Mouse (Mus musculus): Measurements from ENCODE around the gene Pkd1.

Gene Pkd1

DNA sequence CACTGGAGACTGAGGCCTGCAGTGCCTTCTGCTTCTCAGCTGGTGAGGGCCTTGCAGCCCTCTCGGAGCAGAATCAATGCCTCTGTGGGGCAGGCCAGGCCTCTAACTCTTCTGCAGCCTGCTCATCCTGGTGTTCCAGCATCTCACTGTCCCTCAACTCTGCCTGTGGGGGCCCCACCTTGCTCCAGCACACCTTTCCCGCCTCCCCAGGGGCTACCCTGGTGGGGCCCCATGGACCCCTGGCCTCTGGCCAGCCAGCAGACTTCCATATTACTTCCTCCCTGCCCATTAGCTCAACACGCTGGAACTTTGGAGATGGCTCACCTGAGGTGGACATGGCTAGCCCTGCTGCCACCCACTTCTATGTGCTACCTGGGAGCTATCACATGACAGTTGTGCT is 15.5 kb downstream of the Pkd1 start:
- DNase-seq (ENCODE audit: extremely low read depth, low read depth, low spot score): no peak

DNA sequence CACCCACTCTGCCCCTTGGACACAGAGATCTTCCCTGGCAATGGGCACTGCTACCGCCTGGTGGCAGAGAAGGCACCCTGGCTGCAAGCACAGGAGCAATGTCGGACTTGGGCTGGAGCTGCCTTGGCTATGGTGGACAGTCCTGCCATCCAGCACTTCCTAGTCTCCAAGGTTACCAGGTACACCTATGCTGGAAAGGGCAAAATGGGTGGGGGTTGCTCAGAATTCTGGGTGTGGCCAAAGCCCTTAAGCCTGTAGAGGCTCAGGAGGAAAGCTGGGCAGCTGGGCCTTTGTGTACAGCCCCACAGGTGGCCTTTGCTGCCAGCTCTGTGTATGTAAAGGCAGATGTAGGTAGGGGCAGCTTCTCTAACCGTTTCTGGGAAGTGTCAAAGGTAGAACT is 16.2 kb downstream of the Pkd1 start:
- DNase-seq (ENCODE audit: extremely low read depth, low read depth, low spot score): no peak

DNA sequence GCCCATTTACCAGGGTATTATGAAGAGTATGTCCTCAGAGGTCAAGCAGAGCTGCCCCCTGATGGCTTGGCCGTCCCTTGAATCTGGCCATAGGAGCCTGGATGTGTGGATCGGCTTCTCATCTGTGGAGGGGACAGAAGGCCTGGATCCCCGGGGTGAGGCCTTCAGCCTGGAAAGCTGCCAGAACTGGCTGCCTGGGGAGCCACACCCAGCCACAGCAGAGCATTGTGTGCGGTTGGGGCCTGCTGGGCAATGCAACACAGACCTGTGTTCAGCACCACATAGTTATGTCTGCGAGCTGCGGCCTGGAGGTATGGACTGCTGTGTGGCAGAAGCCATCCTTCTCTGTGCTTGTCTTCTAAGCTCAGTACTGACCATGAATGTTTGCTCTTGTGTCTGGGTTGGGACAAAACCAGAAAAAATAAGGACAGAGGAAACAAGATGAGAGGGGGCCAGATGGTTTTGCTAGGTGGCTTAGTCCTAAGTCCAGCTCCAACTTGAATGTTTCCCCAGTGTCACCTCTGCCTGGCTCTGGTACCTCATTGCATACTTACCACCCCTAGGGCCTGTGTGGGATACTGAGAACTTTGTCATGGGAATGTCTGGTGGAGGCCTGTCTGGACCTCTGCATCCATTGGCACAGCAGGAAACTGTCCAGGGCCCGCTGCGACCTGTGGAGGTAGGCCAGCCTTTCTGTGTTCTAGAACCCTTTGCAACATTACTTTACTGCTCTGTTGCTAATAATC is 17.6 kb downstream of the Pkd1 start:
- no peak for DNase-seq (ENCODE audit: extremely low read depth, low read depth, low spot score)

DNA sequence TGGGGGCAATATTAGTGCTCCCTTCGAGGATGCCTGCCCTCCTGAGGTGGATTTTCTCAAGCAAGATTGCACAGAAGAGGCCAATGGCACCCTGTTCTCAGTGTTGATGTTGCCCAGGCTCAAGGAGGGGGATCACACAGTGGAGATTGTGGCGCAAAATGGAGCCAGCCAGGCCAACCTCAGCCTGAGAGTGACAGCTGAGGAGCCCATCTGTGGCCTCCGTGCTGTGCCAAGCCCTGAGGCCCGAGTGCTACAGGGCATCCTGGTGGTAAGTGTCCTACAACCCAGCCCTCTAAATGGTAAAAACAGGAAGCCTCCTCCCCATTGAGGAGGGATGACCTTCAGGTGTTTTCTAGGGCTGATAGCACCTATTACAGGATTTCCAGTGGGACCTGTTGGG is 20.2 kb downstream of the Pkd1 start:
- no peak for DNase-seq (ENCODE audit: extremely low read depth, low read depth, low spot score)

DNA sequence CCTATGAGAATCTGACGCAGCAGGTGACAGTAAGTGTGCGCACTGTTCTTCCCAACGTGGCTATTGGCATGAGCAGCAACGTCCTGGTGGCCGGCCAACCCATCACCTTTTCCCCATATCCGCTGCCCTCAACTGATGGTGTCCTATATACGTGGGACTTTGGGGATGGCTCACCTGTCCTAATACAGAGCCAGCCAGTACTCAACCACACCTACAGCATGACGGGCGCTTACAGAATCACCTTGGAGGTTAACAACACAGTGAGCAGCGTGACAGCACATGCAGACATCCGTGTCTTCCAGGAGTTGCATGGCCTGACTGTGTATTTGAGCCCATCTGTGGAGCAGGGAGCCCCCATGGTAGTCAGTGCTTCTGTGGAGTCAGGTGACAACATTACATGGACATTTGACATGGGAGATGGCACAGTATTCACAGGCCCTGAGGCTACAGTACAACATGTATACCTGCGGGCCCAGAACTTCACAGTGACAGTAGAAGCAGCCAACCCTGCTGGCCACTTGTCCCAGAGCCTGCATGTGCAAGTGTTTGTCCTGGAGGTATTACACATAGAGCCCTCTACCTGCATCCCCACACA is 23.1 kb downstream of the Pkd1 start:
- DNase-seq (ENCODE audit: extremely low read depth, low read depth, low spot score): no peak

- DNase-seq (ENCODE audit: extremely low read depth, low read depth, low spot score): no peak
These were observed 24.2 kb downstream of the Pkd1 start for GRCm38 (mm10) chr17:24573811-24574210.

DNA sequence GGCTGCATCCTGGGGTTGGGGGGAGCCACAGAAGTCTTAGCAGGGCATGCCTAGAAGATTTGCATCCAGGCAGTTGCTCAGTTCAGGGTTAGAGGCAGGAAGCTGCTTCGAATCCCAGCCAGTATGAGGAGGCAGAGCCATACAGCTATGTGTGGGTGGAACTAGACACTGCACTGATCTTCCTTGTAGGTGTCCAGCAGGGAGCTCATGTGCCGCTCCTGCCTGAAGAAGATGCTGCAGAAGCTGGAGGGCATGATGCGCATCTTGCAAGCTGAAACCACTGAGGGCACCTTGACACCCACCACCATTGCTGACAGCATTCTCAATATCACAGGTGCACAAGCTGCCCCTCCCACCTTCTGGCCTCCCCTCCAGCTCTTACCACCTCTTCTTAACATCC is 29.9 kb downstream of the Pkd1 start:
- no peak for DNase-seq (ENCODE audit: extremely low read depth, low read depth, low spot score)

DNA sequence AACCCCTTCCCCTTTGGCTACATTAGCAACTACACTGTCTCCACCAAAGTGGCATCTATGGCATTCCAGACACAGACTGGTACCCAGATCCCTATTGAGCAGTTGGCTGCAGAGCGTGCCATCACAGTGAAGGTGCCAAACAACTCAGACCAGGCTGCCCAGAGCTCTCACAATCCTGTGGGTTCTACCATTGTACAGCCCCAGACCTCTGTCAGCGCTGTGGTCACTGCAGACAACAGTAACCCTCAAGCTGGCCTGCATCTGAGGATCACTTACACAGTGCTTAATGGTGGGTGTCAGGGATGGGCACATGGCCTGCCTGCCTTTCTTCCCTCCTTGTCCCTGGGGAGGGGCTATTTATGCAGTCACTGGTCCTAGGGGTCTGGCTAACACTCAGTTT is 30.7 kb downstream of the Pkd1 start:
- no peak for DNase-seq (ENCODE audit: extremely low read depth, low read depth, low spot score)

GRCm38 (mm10) chr17:24583599-24584460 is 34.2 kb downstream of the Pkd1 start:
- DNase-seq (ENCODE audit: extremely low read depth, low read depth, low spot score): no peak

DNA sequence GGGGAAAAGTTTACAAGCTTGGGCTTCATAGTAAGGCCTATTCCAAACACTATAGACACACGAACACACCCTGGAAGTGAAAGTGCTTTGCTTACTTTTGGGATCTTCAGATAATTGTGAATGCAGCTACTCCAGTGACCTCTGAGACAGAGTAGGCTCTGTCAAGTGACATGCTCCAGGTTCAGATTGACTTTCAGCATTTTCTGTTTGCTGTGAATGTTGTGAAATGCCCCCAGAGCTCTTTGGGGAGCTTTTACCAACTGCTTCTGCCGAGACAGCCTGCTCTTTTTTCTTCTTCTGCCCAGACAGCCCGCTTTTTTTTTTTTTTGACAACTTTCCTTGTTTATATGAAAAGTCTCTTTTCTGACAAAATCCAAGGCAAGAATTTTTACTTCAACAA is 34.9 kb downstream of the Pkd1 start:
- DNase-seq (ENCODE audit: extremely low read depth, low read depth, low spot score): no peak

DNA sequence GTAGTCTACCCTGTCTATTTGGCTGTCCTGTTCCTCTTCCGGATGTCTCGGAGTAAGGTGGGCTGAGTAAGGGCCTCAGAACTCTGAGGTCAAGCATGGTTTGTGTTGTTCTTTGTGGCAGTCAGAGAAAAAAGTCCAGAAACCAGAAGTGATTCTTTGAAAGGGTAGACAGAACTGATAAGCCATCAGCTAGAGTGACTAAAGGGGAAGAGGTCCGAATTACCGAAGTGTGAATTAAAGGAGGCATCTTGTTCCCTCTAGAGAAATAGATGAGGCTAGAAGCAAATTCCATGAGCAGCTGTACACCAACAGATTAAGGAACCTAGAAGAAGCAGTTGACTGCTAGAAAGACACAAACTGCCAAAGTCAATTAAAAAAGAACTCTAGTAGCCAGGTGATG is 36.9 kb downstream of the Pkd1 start:
- no peak for DNase-seq (ENCODE audit: extremely low read depth, low read depth, low spot score)

- no peak for DNase-seq (ENCODE audit: extremely low read depth, low read depth, low spot score)
These were observed 41.3 kb downstream of the Pkd1 start for GRCm38 (mm10) chr17:24590943-24591342.

- DNase-seq (ENCODE audit: extremely low read depth, low read depth, low spot score): no peak
These were observed 42.1 kb downstream of the Pkd1 start for GRCm38 (mm10) chr17:24591695-24592094.

DNA sequence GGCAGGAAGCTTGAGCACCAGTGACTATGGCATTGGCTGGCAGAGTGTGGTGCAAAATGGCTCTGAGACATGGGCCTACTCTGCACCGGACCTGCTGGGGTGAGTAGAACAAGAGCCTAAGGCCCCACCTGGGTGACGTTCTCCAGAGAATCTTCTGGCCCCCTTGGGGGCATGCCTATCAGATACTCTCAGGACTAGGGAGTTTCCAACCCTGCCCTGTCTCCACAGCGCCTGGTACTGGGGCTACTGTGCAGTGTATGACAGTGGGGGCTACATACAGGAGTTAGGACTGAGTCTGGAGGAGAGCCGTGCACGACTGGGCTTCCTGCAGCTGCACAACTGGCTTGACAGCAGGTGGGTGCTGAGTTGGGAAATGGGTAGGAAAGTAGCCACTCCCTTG is 43.6 kb downstream of the Pkd1 start:
- DNase-seq (ENCODE audit: extremely low read depth, low read depth, low spot score): no peak

DNA sequence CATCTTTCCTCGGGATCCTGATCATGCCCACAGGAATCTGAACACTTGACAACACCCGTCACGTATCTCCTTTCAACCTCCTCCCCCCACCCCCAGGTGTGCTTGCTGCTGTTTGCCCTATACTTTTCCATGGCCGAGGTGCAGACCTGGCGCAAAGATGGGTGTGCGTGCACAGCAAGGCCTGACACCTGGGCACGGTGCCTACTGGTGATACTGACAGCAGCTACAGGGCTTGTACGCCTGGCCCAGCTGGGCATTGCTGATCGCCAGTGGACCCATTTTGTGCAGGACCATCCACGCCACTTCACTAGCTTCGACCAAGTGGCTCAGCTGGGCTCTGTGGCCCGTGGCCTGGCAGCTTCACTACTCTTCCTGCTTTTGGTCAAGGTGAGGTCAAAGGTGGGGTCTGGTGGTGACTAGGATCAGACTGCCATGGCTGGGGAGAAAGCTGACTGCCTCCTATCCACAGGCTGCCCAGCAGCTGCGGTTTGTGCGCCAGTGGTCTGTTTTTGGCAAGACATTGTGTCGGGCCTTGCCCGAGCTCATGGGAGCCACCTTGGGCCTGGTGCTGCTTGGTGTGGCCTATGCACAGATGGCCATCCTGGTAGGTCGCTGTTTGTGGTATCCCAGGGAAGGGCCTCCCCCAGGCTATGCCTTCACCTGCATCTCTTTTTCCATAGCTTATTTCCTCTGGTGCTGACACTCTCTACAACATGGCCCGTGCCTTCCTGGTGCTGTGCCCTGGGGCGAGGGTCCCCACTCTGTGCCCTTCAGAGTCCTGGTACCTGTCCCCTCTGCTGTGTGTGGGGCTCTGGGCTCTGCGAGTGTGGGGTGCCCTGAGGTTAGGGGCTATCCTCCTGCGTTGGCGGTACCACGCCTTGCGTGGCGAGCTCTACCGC is 44.6 kb downstream of the Pkd1 start:
- no peak for DNase-seq (ENCODE audit: extremely low read depth, low read depth, low spot score)

DNA sequence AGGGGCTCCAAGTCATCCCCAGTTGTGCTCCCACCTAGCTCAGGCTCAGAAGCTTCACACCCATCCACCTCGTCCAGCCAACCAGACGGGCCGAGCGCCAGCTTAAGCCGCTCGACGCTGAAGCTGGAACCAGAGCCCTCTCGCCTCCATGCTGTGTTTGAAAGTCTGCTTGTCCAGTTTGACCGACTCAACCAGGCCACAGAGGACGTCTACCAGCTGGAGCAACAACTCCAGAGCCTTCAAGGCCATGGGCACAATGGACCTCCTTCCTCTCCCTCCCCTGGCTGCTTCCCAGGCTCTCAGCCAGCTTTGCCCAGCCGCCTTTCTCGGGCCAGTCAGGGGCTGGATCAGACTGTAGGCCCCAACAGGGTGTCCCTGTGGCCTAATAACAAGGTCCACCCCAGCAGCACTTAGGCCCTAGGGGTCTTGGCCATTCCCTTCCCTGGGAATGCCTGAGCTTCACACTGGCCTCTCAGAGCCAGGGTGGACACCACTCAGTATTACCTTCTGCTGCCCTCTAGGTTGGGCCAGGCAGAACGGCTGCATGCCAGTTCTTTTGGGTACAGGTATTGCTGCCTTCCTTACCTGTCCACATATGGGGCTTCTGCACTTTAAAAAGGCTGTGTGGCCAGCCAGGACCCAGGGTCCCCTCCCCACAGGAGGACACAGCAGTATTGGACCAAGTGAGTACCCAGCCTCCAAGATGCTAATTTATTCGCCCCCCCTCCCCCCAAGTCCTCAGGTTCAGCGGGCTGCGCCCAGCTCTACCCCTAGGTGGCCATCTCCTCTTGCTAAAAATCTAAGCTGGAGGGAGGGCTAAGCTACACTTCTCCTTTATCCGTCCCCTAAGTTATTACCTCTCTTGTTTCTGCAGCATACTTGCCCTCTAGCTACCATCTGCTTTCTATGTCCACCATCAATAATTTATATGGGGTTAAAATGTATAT is 45.8 kb downstream of the Pkd1 start:
- no peak for DNase-seq (ENCODE audit: extremely low read depth, low read depth, low spot score)

DNA sequence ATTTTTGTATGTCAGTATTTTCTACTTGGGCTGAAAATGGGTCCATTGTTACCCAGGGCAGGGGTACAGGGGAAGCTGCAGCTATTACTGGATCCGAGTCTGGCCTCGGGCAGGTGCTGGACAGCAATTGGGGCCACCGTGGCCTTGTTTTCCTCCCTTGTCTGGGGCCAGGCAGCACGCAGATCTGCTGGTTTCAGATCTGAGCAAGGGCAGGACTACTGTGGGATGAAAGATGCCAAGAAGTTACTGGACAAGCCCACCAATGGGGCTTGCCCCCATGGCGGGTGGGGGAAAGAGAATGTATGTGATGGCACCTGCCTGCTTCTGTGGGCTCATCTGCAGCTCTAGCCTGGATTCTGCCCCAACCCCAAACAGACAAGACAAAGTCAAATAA is 46.4 kb downstream of the Pkd1 start:
- no peak for DNase-seq (ENCODE audit: extremely low read depth, low read depth, low spot score)

GRCm38 (mm10) chr17:24596471-24597183 is 47.0 kb downstream of the Pkd1 start:
- no peak for DNase-seq (ENCODE audit: extremely low read depth, low read depth, low spot score)

GRCm38 (mm10) chr17:24597989-24598388 is 48.4 kb downstream of the Pkd1 start:
- DNase-seq (ENCODE audit: extremely low read depth, low read depth, low spot score): no peak

Data from fat pad, adult 2 months (tissue).